Mouse (Mus musculus) forebrain, embryonic 14.5 days (tissue): ENCODE data around the gene Map6. TPM values are rescaled to one million over a fixed set of nuclear protein-coding genes. Genes with fewer than 3 reads are reported as not detected.

Experiments
- ATAC-seq: fragments of 200-750 bp; cut with Nextera tagmentation; 2 replicates; pipeline ENCODE4 v1.8.0; 2017; ENCODE audit warnings: mild to moderate bottlenecking, moderate library complexity
- DNase-seq: peaks from one replicate; pipeline ENCODE4 v3.0.0-alpha.2; 2015; ENCODE audit warnings: low spot score
- H3K27ac ChIP-seq: fragments of 300-500 bp; sonication (generic); 2 replicates; pipeline ENCODE4 v1.5.1; 2014; ENCODE audit warnings: low read depth, mild to moderate bottlenecking, control low read depth, low read length, moderate library complexity
- H3K27me3 ChIP-seq: fragments of 300-500 bp; sonication (generic); replicated peaks from 2 replicates; pipeline ENCODE4 v1.6.1; 2014; ENCODE audit warnings: low read length, control low read depth, mixed read lengths; ENCODE audit not compliant: control insufficient read depth, insufficient read depth
- H3K36me3 ChIP-seq: fragments of 300-500 bp; sonication (generic); 2 replicates; pipeline ENCODE4 v1.6.1; 2014; ENCODE audit warnings: low read length, control low read depth; ENCODE audit not compliant: control insufficient read depth, insufficient read depth
- H3K4me1 ChIP-seq: fragments of 300-500 bp; sonication (generic); 2 replicates; pipeline ENCODE4 v1.6.1; 2014; ENCODE audit warnings: antibody characterized with exemption, low read length, control low read depth; ENCODE audit not compliant: control insufficient read depth, insufficient read depth
- H3K4me2 ChIP-seq: fragments of 300-500 bp; sonication (generic); 2 replicates; pipeline ENCODE4 v1.6.1; 2014; ENCODE audit warnings: mild to moderate bottlenecking, control low read depth, low read length
- H3K4me3 ChIP-seq: fragments of 300-500 bp; sonication (generic); 2 replicates; pipeline ENCODE4 v1.5.1; 2014; ENCODE audit warnings: low read depth, low read length, control low read depth
- H3K9ac ChIP-seq: fragments of 300-500 bp; sonication (generic); 2 replicates; pipeline ENCODE4 v1.6.1; 2014; ENCODE audit warnings: mild to moderate bottlenecking, low read length, control low read depth, moderate library complexity
- H3K9me3 ChIP-seq: fragments of 300-500 bp; sonication (generic); replicated peaks from 2 replicates; pipeline ENCODE4 v1.6.1; 2016; ENCODE audit warnings: low read length, control low read depth, mixed read lengths; ENCODE audit not compliant: control insufficient read depth
- WGBS: fragments of 180-500 bp; shearing (Covaris S2); extraction: QIAGEN DNeasy Blood & Tissue Kit; methylation state at CpG from one replicate; pipeline ENCODE4 v1.1.7; 2014; 5-methylcytosine and 5-hydroxymethylcytosine counted together
- polyA plus RNA-seq: library from polyadenylated mRNA; unstranded; fragments of >200 nt; fragmentation: Nextera tagmentation; extraction: Ambion mirVana; gene quantifications from 2 replicates; pipeline ENCODE4 v1.2.1, GENCODE M21; 2014

The Map6 gene
- polyA plus RNA-seq, 1 experiment from 2014 or later = 46.2 TPM

DNA sequence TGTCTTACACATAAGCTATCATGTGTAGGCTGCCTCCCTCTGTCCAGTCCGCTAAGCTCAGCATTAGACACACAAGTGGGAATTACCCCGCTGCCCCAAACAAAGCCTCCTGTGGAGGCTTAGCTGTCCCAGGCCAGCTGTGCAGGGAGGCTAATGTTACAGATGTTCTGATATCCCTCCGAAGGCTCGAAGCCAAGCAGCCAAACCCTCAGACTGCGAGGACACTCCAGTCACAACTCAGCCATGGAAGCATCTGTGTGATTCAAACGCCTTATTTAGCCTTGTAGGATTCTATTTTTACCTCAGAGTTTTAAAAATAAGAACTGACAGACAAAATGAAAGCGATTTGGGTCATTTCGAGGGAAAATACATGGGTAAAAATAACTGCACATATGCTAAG lies 27.9 kb downstream of the Map6 start:
- no peaks in the 10 kb centered on the region for H3K4me1 ChIP-seq
- no peaks in the 10 kb centered on the region for H3K9me3 ChIP-seq
- H3K36me3 ChIP-seq = peaks cover 12% of the 10 kb centered on the region; the same call in 1 of the 2 replicates
- ATAC-seq (no peak), DNase-seq (peak; percentile 28)
- H3K4me3 ChIP-seq = no peak overlapping the region
- no peak overlapping the region for H3K4me2 ChIP-seq
- no peaks in the 10 kb centered on the region for H3K27me3 ChIP-seq
- WGBS = 64% methylated on average over 8 of the region's 8 CpGs
- no peak overlapping the region for H3K9ac ChIP-seq
- peak overlapping the region; percentile 23; the same call in 1 of the 2 replicates for H3K27ac ChIP-seq

DNA sequence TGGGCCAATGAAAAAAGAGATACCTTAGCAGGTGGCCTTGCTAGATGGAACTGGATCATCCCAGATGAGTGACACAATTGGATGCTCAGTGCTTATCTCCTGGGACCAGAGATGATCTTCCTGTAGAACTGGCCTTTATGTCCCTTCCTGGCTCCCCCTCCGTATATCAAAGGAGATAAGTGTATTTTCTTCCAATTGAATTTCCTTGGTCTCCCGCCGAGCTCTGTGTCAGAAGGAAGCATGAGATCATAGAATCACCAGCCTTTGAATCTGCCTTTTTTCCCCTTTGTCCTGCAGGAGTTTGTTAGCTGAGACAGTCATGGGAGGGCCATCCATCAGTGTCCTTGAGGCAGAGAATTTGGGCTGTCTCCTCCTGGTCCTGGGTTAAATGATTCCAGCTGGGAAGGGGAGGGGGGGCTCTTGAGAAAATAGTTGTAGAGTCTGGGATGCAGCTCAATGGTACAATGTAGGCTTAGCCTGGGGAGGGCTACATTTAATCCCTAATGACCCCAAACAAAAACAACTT lies 33.5 kb downstream of the Map6 start:
- H3K4me1 ChIP-seq = peaks cover 17% of the 10 kb centered on the region
- H3K36me3 ChIP-seq = no peaks in the 10 kb centered on the region
- no peak for ATAC-seq
- no peaks in the 10 kb centered on the region for H3K27me3 ChIP-seq
- DNase-seq = peak; percentile 30
- WGBS = 57% methylated on average over 3 of the region's 3 CpGs
- H3K9me3 ChIP-seq = no peaks in the 10 kb centered on the region
- H3K4me2 ChIP-seq = no peak overlapping the region
- no peak overlapping the region for H3K9ac ChIP-seq
- H3K4me3 ChIP-seq = no peak overlapping the region
- no peak overlapping the region for H3K27ac ChIP-seq

DNA sequence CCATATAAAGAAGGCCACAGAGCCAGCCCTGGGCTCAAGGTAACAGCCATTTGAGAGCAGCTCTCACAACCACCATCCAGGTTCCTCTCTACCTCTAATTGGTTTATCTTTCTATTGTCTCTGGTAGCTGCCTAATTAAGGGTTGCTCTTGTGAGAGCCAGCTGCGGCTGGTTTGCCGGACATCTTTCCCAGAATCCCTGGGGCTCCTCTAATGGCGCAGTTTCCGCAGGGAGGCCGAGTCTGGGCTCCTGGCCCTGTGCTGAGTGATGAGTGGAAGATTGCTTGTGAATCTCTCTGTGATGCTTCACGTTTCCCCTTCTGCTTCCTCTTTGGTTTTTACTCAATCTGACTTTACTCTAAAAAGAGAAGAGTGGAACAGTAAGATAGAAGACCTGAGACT lies 36.8 kb downstream of the Map6 start:
- DNase-seq (peak; percentile 60), ATAC-seq (peak; percentile 59; the same call in 1 of the 2 replicates)
- Histone ChIP-seq H3K9me3 (no peaks in the 10 kb centered on the region), H3K4me2 (no peak overlapping the region), H3K9ac (0 out of 2 replicates have a peak overlapping the region, but pooled peaks have one; percentile 8), H3K27me3 (no peaks in the 10 kb centered on the region), H3K27ac (peak overlapping the region; percentile 77), H3K36me3 (no peaks in the 10 kb centered on the region), H3K4me1 (peaks cover 17% of the 10 kb centered on the region), H3K4me3 (no peak overlapping the region)
- WGBS = 11% methylated on average over 6 of the region's 6 CpGs

GRCm38 (mm10) chr7:99304949-99305372 lies 37.7 kb downstream of the Map6 start:
- H3K27me3 ChIP-seq = no peaks in the 10 kb centered on the region
- H3K36me3 ChIP-seq = no peaks in the 10 kb centered on the region
- peaks cover 17% of the 10 kb centered on the region for H3K4me1 ChIP-seq
- DNase-seq (peak; percentile 37), ATAC-seq (no peak)
- H3K4me3 ChIP-seq = no peak overlapping the region
- H3K9ac ChIP-seq = no peak overlapping the region
- no peaks in the 10 kb centered on the region for H3K9me3 ChIP-seq
- peak overlapping the region; percentile 77 for H3K27ac ChIP-seq
- no peak overlapping the region for H3K4me2 ChIP-seq
- WGBS = 66% methylated on average over 5 of the region's 5 CpGs

- Histone ChIP-seq H3K27ac (no peak overlapping the region), H3K4me2 (no peak overlapping the region), H3K4me1 (peaks cover 17% of the 10 kb centered on the region), H3K9me3 (no peaks in the 10 kb centered on the region), H3K9ac (no peak overlapping the region), H3K36me3 (no peaks in the 10 kb centered on the region), H3K27me3 (no peaks in the 10 kb centered on the region), H3K4me3 (no peak overlapping the region)
- ATAC-seq (no peak), DNase-seq (no peak)
- 91% methylated on average over 4 of the region's 4 CpGs for WGBS
Observed at GRCm38 (mm10) chr7:99305688-99306087, 38.4 kb downstream of the Map6 start.

GRCm38 (mm10) chr7:99306640-99307039 lies 39.4 kb downstream of the Map6 start:
- peaks cover 21% of the 10 kb centered on the region for H3K4me1 ChIP-seq
- H3K4me3 ChIP-seq = no peak overlapping the region
- no peak overlapping the region for H3K4me2 ChIP-seq
- no peak overlapping the region for H3K9ac ChIP-seq
- 37% methylated on average over 3 of the region's 3 CpGs for WGBS
- H3K36me3 ChIP-seq = no peaks in the 10 kb centered on the region
- ATAC-seq (no peak), DNase-seq (no peak)
- H3K27ac ChIP-seq = no peak overlapping the region
- H3K27me3 ChIP-seq = no peaks in the 10 kb centered on the region
- no peaks in the 10 kb centered on the region for H3K9me3 ChIP-seq

DNA sequence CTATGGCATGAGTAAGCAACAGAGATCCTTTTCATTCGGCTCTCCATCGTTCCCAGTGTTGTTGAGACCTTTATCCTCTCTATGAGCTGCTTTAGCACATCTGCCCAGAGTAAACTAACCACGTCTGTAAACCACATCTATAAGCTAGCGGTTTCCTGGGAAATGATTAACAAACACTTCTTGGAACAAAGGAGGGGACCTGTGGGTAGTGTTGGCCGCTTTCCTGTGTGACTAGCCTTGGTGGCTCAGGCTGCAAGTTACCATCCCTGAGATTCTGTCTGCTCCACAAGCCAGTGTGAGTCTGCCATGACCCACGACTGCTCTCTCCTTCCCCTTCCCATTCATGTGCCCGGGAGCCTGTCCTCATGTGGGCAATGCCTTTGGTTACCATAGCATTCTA lies 44.2 kb downstream of the Map6 start:
- peak overlapping the region; percentile 89 for H3K27ac ChIP-seq
- peak overlapping the region; percentile 26; the same call in 1 of the 2 replicates for H3K9ac ChIP-seq
- H3K4me3 ChIP-seq = no peak overlapping the region
- WGBS = 47% methylated on average over 7 of the region's 7 CpGs
- ATAC-seq = no peak; the same call in 1 of the 2 replicates
- DNase-seq = no peak
- H3K9me3 ChIP-seq = no peaks in the 10 kb centered on the region
- peaks cover 11% of the 10 kb centered on the region for H3K36me3 ChIP-seq
- no peaks in the 10 kb centered on the region for H3K27me3 ChIP-seq
- no peak overlapping the region for H3K4me2 ChIP-seq
- peaks cover 17% of the 10 kb centered on the region for H3K4me1 ChIP-seq

- H3K27ac ChIP-seq = peak overlapping the region; percentile 89
- peaks cover 17% of the 10 kb centered on the region for H3K4me1 ChIP-seq
- H3K4me3 ChIP-seq = no peak overlapping the region
- peaks cover 17% of the 10 kb centered on the region for H3K36me3 ChIP-seq
- no peaks in the 10 kb centered on the region for H3K27me3 ChIP-seq
- H3K9ac ChIP-seq = no peak overlapping the region; the same call in 1 of the 2 replicates
- no peak overlapping the region for H3K4me2 ChIP-seq
- peak; percentile 37 for DNase-seq
- 56% methylated on average over 4 of the region's 4 CpGs for WGBS
- H3K9me3 ChIP-seq = no peaks in the 10 kb centered on the region
- peak; percentile 47 for ATAC-seq
Observed at GRCm38 (mm10) chr7:99312058-99312457, 44.8 kb downstream of the Map6 start.

DNA sequence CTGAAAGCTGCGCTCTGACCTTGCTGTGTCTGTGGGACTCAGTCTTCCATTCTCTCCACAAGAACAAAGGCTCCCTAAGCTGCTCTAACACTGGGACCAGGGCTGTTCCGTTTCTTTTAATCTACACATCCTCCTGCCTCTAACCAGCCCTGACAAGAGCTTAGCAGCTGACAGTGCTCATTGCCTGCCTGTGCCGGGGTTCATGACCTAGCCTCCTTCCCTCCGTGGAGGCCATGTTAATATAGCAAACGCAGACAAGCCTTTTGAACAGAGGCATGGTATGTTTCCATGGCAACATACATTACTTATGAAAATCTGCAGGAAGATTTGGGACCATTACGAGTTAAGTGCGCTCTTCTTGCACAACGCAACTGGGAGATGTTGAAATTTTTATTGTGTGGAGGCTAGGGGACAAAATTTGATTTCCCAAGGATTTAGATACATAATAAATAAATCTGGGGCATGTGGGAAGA lies 45.5 kb downstream of the Map6 start:
- Histone ChIP-seq H3K4me3 (no peak overlapping the region), H3K9me3 (no peaks in the 10 kb centered on the region), H3K36me3 (peaks cover 23% of the 10 kb centered on the region), H3K4me1 (peaks cover 17% of the 10 kb centered on the region), H3K27me3 (no peaks in the 10 kb centered on the region), H3K4me2 (0 out of 2 replicates have a peak overlapping the region, but pooled peaks have one; percentile 2), H3K9ac (peak overlapping the region; percentile 26; the same call in 1 of the 2 replicates), H3K27ac (peak overlapping the region; percentile 89)
- ATAC-seq = peak; percentile 86
- WGBS = 25% methylated on average over 8 of the region's 8 CpGs
- DNase-seq = peak; percentile 83
